Comparison of ENCODE assay signal across 12 mouse cellular contexts in the genomic region with DNA sequence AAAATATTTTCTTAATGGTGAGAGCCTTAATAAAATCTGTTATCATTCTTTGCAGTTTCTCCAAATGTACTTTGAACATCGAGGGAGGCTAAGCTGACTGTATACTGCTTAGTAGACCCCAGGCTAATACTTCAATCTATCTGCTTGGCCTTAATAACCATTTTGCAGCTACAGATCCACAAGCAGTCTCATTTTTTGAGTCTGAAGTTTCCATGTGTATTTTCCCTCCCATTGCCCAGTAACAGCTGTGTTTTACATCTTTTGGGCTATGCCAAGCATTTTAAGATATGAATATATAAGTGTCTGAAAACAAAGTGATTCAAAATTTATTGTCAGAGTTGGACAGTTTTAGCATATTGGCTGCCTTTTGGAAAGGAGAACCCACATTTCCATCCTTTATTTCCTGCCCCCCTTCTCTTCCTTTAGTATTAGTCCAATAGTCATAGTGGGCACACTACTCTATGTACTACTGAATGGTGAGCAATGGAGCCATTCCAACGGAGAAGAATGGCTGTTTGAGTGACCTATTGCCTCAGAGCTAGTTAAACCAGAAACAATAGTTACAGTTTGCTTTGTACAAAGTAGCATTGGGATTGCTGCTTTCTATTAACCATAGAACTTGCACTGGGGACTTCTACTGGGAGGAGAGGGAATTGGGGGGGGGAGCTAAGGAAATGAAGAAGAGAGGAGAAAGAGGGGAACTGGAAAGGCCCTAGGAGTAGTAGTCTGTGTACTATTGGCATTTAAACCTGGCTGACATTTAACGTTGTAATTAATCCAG. TPM values are rescaled to one million over a fixed set of nuclear protein-coding genes. Genes with fewer than 3 reads are reported as not detected.
A peak's percentile ranks its signal among the peaks of the same experiment; 100 is the strongest.
DNase-seq lines count a peak whose midpoint lies in the region; ATAC-seq and TF ChIP-seq lines count a peak whose summit lies in the region.
"Had no signal": no experiment of that assay in that cellular context is flagged by ENCODE, and none has a peak within 500 bp of the region (broad histone marks: within the 10 kb centered on the region; RNA-seq: fewer than 3 reads in every experiment).

No protein-coding gene starts in this region.

- H3K4me3 ChIP-seq in hindbrain, embryonic 11.5 days (ENCODE audit: low read depth, low read length), result no peak overlapping the region
- no peak overlapping the region for H3K4me3 ChIP-seq in hindbrain, embryonic 10.5 days
- no peak overlapping the region for H3K4me3 ChIP-seq in midbrain, embryonic 11.5 days (ENCODE audit: low read depth, low read length)
- no peak overlapping the region for H3K4me3 ChIP-seq in midbrain, embryonic 14.5 days (replicated peaks; ENCODE audit: low read depth, low read length)
- H3K4me3 ChIP-seq in hindbrain, postnatal 0 days (ENCODE audit: low read length), result no peak overlapping the region
- H3K4me3 ChIP-seq in stomach, postnatal 0 days (ENCODE audit: low read depth, low read length), result no peak overlapping the region
- H3K4me3 ChIP-seq: forebrain, embryonic 12.5 days had no signal

- H3K27ac ChIP-seq in hindbrain, embryonic 11.5 days (ENCODE audit: low read depth, low read length), result 0 out of 2 replicates have a peak overlapping the region, but pooled peaks have one; percentile 30
- no peak overlapping the region for H3K27ac ChIP-seq in hindbrain, embryonic 10.5 days
- no peak overlapping the region for H3K27ac ChIP-seq in midbrain, embryonic 11.5 days (ENCODE audit: low read depth, low read length)
- H3K27ac ChIP-seq in midbrain, embryonic 14.5 days (replicated peaks; ENCODE audit: low read depth, low read length), result no peak overlapping the region
- 0 out of 2 replicates have a peak overlapping the region, but pooled peaks have one; percentile 52 for H3K27ac ChIP-seq in hindbrain, postnatal 0 days
- peak overlapping the region; percentile 71 for H3K27ac ChIP-seq in stomach, postnatal 0 days (replicated peaks)
- H3K27ac ChIP-seq: forebrain, embryonic 12.5 days had no signal

- peaks cover 11% of the 10 kb centered on the region for H3K4me1 ChIP-seq in hindbrain, embryonic 11.5 days (replicated peaks; ENCODE audit: control insufficient read depth, insufficient read depth, low read length)
- peaks cover 40% of the 10 kb centered on the region for H3K4me1 ChIP-seq in hindbrain, embryonic 10.5 days (replicated peaks)
- peaks cover 34% of the 10 kb centered on the region for H3K4me1 ChIP-seq in midbrain, embryonic 11.5 days (ENCODE audit: control insufficient read depth, insufficient read depth, low read length)
- H3K4me1 ChIP-seq in midbrain, embryonic 14.5 days (ENCODE audit: control insufficient read depth, insufficient read depth, low read length), result peaks cover 31% of the 10 kb centered on the region
- peaks cover 16% of the 10 kb centered on the region; the same call in 1 of the 2 replicates for H3K4me1 ChIP-seq in hindbrain, postnatal 0 days (ENCODE audit: insufficient read depth, low read length)
- no peaks in the 10 kb centered on the region for H3K4me1 ChIP-seq in stomach, postnatal 0 days (replicated peaks; ENCODE audit: control insufficient read depth, insufficient read depth)

- no peak for DNase-seq in hindbrain, embryonic 11.5 days (ENCODE audit: low spot score)
- DNase-seq in hindbrain, embryonic 10.5 days (ENCODE audit: low spot score), result no peak
- DNase-seq in midbrain, embryonic 11.5 days (ENCODE audit: low spot score, missing footprints), result peak; percentile 84
- DNase-seq in midbrain, embryonic 14.5 days, result no peak
- no peak for DNase-seq in hindbrain, postnatal 0 days (ENCODE audit: low spot score)
- no peak for DNase-seq in stomach, postnatal 0 days (ENCODE audit: low spot score)
- no peak for DNase-seq in urinary bladder, adult 18-20 months (ENCODE audit: low spot score in 2 of 2)
- DNase-seq: adrenal gland, postnatal 25 days; cerebellum, postnatal 14 days; liver, postnatal 0 days had no signal

- no peak overlapping the region for H3K4me2 ChIP-seq in hindbrain, embryonic 11.5 days (replicated peaks; ENCODE audit: low read depth, low read length)
- no peak overlapping the region for H3K4me2 ChIP-seq in midbrain, embryonic 11.5 days
- H3K4me2 ChIP-seq in midbrain, embryonic 14.5 days (ENCODE audit: low read length), result no peak overlapping the region
- H3K4me2 ChIP-seq in hindbrain, postnatal 0 days (ENCODE audit: low read depth, low read length), result peak overlapping the region; percentile 78
- H3K4me2 ChIP-seq in stomach, postnatal 0 days (replicated peaks; ENCODE audit: low read depth), result peak overlapping the region; percentile 29
- H3K4me2 ChIP-seq: forebrain, embryonic 12.5 days had no signal

- H3K9me3 ChIP-seq in hindbrain, embryonic 11.5 days (ENCODE audit: control insufficient read depth, low read length), result no peaks in the 10 kb centered on the region
- no peaks in the 10 kb centered on the region for H3K9me3 ChIP-seq in hindbrain, embryonic 10.5 days
- no peaks in the 10 kb centered on the region for H3K9me3 ChIP-seq in midbrain, embryonic 11.5 days (ENCODE audit: control insufficient read depth, low read length)
- H3K9me3 ChIP-seq in midbrain, embryonic 14.5 days (ENCODE audit: control insufficient read depth, low read length), result no peaks in the 10 kb centered on the region
- no peaks in the 10 kb centered on the region for H3K9me3 ChIP-seq in hindbrain, postnatal 0 days (ENCODE audit: low read length)
- H3K9me3 ChIP-seq in stomach, postnatal 0 days (ENCODE audit: control insufficient read depth, low read length), result no peaks in the 10 kb centered on the region
- H3K9me3 ChIP-seq: forebrain, embryonic 12.5 days; G1E had no signal

- ATAC-seq in hindbrain, embryonic 11.5 days (ENCODE audit: low FRiP score), result no peak
- no peak for ATAC-seq in midbrain, embryonic 11.5 days (ENCODE audit: low FRiP score)
- ATAC-seq in midbrain, embryonic 14.5 days (ENCODE audit: low FRiP score, low TSS enrichment), result no peak
- no peak for ATAC-seq in hindbrain, postnatal 0 days
- no peak for ATAC-seq in stomach, postnatal 0 days (ENCODE audit: low FRiP score, low TSS enrichment)
- ATAC-seq: liver, postnatal 0 days had no signal

- no peak for TF ChIP-seq CTCF in hindbrain, postnatal 0 days (IDR thresholded peaks at IDR 0.05; ENCODE audit: low read depth)
- no peak for TF ChIP-seq CTCF in stomach, postnatal 0 days (IDR thresholded peaks at IDR 0.05; ENCODE audit: low read depth)

- no peak for TF ChIP-seq EP300 in stomach, postnatal 0 days (optimal IDR thresholded peaks at IDR 0.05)

- no peak overlapping the region for H3K9ac ChIP-seq in hindbrain, embryonic 11.5 days (ENCODE audit: low read depth, low read length)
- H3K9ac ChIP-seq in midbrain, embryonic 11.5 days (ENCODE audit: low read length), result no peak overlapping the region
- H3K9ac ChIP-seq in midbrain, embryonic 14.5 days (replicated peaks; ENCODE audit: low read length), result no peak overlapping the region
- no peak overlapping the region for H3K9ac ChIP-seq in hindbrain, postnatal 0 days (replicated peaks; ENCODE audit: low read length)
- no peak overlapping the region for H3K9ac ChIP-seq in stomach, postnatal 0 days (ENCODE audit: low read length)
- H3K9ac ChIP-seq: forebrain, embryonic 12.5 days; liver, postnatal 0 days had no signal

- peaks cover 2% of the 10 kb centered on the region; the same call in 1 of the 2 replicates for H3K36me3 ChIP-seq in hindbrain, embryonic 11.5 days (ENCODE audit: control insufficient read depth, insufficient read depth, low read length)
- H3K36me3 ChIP-seq in hindbrain, embryonic 10.5 days, result peaks cover 56% of the 10 kb centered on the region
- H3K36me3 ChIP-seq in midbrain, embryonic 11.5 days (ENCODE audit: control insufficient read depth, insufficient read depth, low read length), result no peaks in the 10 kb centered on the region
- no peaks in the 10 kb centered on the region for H3K36me3 ChIP-seq in midbrain, embryonic 14.5 days (ENCODE audit: control insufficient read depth, insufficient read depth, low read length)
- no peaks in the 10 kb centered on the region for H3K36me3 ChIP-seq in hindbrain, postnatal 0 days (ENCODE audit: insufficient read depth, low read length)
- H3K36me3 ChIP-seq in stomach, postnatal 0 days (ENCODE audit: control insufficient read depth, insufficient read depth, low read length), result peaks cover 14% of the 10 kb centered on the region
- H3K36me3 ChIP-seq: forebrain, embryonic 12.5 days; G1E had no signal

- whole genome bisulfite sequencing in hindbrain, embryonic 11.5 days, result 55% methylated on average over 3 of the region's 3 CpGs
- WGBS in hindbrain, embryonic 10.5 days, result 53% methylated on average over 3 of the region's 3 CpGs
- WGBS in midbrain, embryonic 11.5 days, result 46% methylated on average over 3 of the region's 3 CpGs
- 41% methylated on average over 3 of the region's 3 CpGs for WGBS in midbrain, embryonic 14.5 days
- 35% methylated on average over 3 of the region's 3 CpGs for WGBS in hindbrain, postnatal 0 days
- WGBS in stomach, postnatal 0 days, result 16% methylated on average over 3 of the region's 3 CpGs

- no peaks in the 10 kb centered on the region for H3K27me3 ChIP-seq in hindbrain, embryonic 11.5 days (ENCODE audit: control insufficient read depth, insufficient read depth, low read length)
- H3K27me3 ChIP-seq in hindbrain, embryonic 10.5 days (ENCODE audit: insufficient read depth, poor library complexity, severe bottlenecking), result peaks cover 28% of the 10 kb centered on the region
- H3K27me3 ChIP-seq in midbrain, embryonic 11.5 days (ENCODE audit: control insufficient read depth, insufficient read depth, low read length), result peaks cover 8% of the 10 kb centered on the region
- H3K27me3 ChIP-seq in midbrain, embryonic 14.5 days (ENCODE audit: control insufficient read depth, insufficient read depth, low read length), result no peaks in the 10 kb centered on the region
- H3K27me3 ChIP-seq in hindbrain, postnatal 0 days (ENCODE audit: insufficient read depth, low read length), result no peaks in the 10 kb centered on the region
- no peaks in the 10 kb centered on the region for H3K27me3 ChIP-seq in stomach, postnatal 0 days (ENCODE audit: control insufficient read depth, insufficient read depth, low read length)

RNA-seq across cellular contexts. Expression of gene Meis1, which starts 12.7 kb away (rescaled TPM):
- polyA plus RNA-seq in hindbrain, embryonic 11.5 days (2014; fragmentation: Nextera tagmentation; extraction: Ambion mirVana), result 132 and 149 TPM in 2 replicates
- polyA plus RNA-seq in hindbrain, embryonic 10.5 days (2016; fragmentation: Nextera tagmentation; extraction: Ambion mirVana), result 92.9 and 123 TPM in 2 replicates
- 39.4 and 39.6 TPM in 2 replicates for polyA plus RNA-seq in midbrain, embryonic 11.5 days (2014; fragmentation: Nextera tagmentation; extraction: Ambion mirVana)
- polyA plus RNA-seq in midbrain, embryonic 14.5 days (2014; fragmentation: Nextera tagmentation; extraction: Ambion mirVana), result 33.4 and 51.7 TPM in 2 replicates
- 89.3 and 99.4 TPM in 2 replicates for total RNA-seq in hindbrain, postnatal 0 days (2014; rRNA removed)
- 112 and 114 TPM in 2 replicates for polyA plus RNA-seq in hindbrain, postnatal 0 days (2015; fragmentation: Nextera tagmentation; extraction: Ambion mirVana)
- polyA plus RNA-seq in stomach, postnatal 0 days (2015; fragmentation: Nextera tagmentation; extraction: Ambion mirVana), result 48.5 and 50.2 TPM in 2 replicates

Comparison
In these comparisons a context has a peak if more than half of its experiments do, and no peak if none do; other contexts are left out.
1. H3K27ac ChIP-seq: peak in hindbrain, embryonic 11.5 days (single experiment), hindbrain, postnatal 0 days (single experiment) and stomach, postnatal 0 days (single experiment); none in hindbrain, embryonic 10.5 days (single experiment), midbrain, embryonic 11.5 days (single experiment) and midbrain, embryonic 14.5 days (single experiment).
2. H3K4me2 ChIP-seq: peak in hindbrain, postnatal 0 days (single experiment) and stomach, postnatal 0 days (single experiment); none in hindbrain, embryonic 11.5 days (single experiment), midbrain, embryonic 11.5 days (single experiment) and midbrain, embryonic 14.5 days (single experiment).